Mouse (Mus musculus): ENCODE measurements at regions not wholly inside any gene's neighbourhood (a gene's known extent, or its start where the extent isn't known, plus 50 kb on each side); places are given as distances from the start of the nearest gene placed in this dataset.

DNA sequence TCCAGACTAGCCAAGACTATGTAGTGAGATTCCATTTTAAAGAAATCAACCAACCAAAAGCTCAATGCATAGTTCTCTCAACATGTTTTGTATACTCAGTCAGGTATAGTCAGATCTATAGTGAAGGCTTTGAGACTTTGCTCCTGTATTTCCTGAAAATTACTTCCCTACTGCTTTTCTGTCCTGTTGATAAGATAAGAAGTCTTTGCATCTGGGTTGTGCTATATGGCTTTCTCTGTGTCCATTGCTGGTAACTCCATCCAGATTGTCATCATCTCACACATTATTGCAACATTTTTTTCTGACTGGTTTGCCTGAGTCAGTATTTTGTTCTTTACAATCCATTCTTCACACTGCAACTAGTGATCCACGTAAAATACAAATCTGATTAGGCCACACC lies 74.0 kb downstream of the Agtr2 start:
- Histone ChIP-seq H3K36me3 (ENCODE audit: control insufficient read depth, insufficient read depth, low read length) (no peaks in the 10 kb centered on the region), H3K27ac (replicated peaks in 1 of 2; ENCODE audit: control insufficient read depth in 1 of 2, insufficient read depth in 1 of 2, low read depth in 2 of 2, low read length in 2 of 2) (no peak overlapping the region), H3K9me3 (ENCODE audit: control insufficient read depth, low read length) (no peaks in the 10 kb centered on the region), H3K4me3 (ENCODE audit: control insufficient read depth in 1 of 2, insufficient read depth in 1 of 2, low read depth in 1 of 2, low read length in 2 of 2) (no peak overlapping the region), H3K27me3 (ENCODE audit: control insufficient read depth, insufficient read depth, low read length) (no peaks in the 10 kb centered on the region), H3K4me2 (ENCODE audit: low read length) (no peak overlapping the region), H3K9ac (ENCODE audit: low read length) (no peak overlapping the region), H3K4me1 (ENCODE audit: control insufficient read depth in 2 of 2, insufficient read depth in 2 of 2, low read length in 2 of 2) (no peaks in the 10 kb centered on the region)
- ATAC-seq (ENCODE audit: insufficient number of reproducible peaks, insufficient read depth, low FRiP score, low read depth), result no peak
- 58% methylated on average over 1 of the region's 1 CpGs for WGBS

DNA sequence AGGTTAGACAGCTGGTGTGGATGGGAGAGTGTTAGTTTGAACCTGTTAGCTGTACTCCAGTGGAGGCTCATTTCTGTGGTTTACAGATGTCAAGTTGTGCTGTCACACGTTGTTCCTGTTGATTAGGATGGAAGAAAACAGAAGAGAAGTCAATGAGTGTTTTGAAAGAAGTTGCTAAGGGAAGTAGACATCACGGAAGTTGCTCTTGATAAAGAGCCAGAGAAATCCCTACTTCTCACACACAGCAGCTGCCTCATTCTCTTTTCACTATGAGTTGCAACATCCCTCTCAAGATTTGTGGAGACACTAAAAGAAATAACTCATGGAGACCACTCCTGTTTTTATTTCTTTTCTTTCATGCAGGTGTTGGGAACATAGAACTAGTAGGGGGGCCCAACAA lies 82.3 kb downstream of the Agtr2 start:
- Histone ChIP-seq H3K9me3 (ENCODE audit: control insufficient read depth, low read length) (no peaks in the 10 kb centered on the region), H3K4me3 (ENCODE audit: control insufficient read depth in 1 of 2, insufficient read depth in 1 of 2, low read depth in 1 of 2, low read length in 2 of 2) (no peak overlapping the region), H3K27me3 (ENCODE audit: control insufficient read depth, insufficient read depth, low read length) (no peaks in the 10 kb centered on the region), H3K4me1 (ENCODE audit: control insufficient read depth in 2 of 2, insufficient read depth in 2 of 2, low read length in 2 of 2) (no peaks in the 10 kb centered on the region), H3K36me3 (ENCODE audit: control insufficient read depth, insufficient read depth, low read length) (no peaks in the 10 kb centered on the region), H3K9ac (ENCODE audit: low read length) (no peak overlapping the region), H3K4me2 (ENCODE audit: low read length) (no peak overlapping the region), H3K27ac (replicated peaks in 1 of 2; ENCODE audit: control insufficient read depth in 1 of 2, insufficient read depth in 1 of 2, low read depth in 2 of 2, low read length in 2 of 2) (0 out of 4 replicates have a peak overlapping the region, but pooled peaks of 1 of the 2 experiments have one; percentile 6)
- ATAC-seq (ENCODE audit: insufficient number of reproducible peaks, insufficient read depth, low FRiP score, low read depth), result no peak
- WGBS, result 31% methylated on average over 2 of the region's 2 CpGs

DNA sequence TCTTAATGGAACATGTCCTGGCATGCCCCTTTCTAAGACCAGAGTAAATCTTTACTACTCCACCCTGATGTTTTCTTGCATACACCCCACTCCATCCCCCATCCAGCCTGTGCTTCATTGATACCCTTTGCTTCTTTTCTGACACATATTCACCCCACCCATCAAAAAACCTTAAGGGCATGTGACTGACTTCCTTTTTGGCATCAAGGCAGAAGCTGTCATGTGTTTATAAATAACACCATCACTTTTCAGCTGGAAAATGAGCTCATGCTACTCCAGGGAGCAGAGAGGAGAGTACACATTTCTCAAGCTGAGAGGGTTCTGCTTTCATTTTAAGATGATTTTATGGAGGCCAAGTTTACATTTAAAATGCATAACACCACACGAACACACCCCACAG lies 83.2 kb downstream of the Agtr2 start:
- H3K27ac ChIP-seq (replicated peaks in 1 of 2; ENCODE audit: control insufficient read depth in 1 of 2, insufficient read depth in 1 of 2, low read depth in 2 of 2, low read length in 2 of 2), result 0 out of 4 replicates have a peak overlapping the region, but pooled peaks of 1 of the 2 experiments have one; percentile 6
- no peaks in the 10 kb centered on the region for H3K4me1 ChIP-seq (ENCODE audit: control insufficient read depth in 2 of 2, insufficient read depth in 2 of 2, low read length in 2 of 2)
- H3K9ac ChIP-seq (ENCODE audit: low read length), result no peak overlapping the region
- no peak overlapping the region for H3K4me3 ChIP-seq (ENCODE audit: control insufficient read depth in 1 of 2, insufficient read depth in 1 of 2, low read depth in 1 of 2, low read length in 2 of 2)
- no peaks in the 10 kb centered on the region for H3K36me3 ChIP-seq (ENCODE audit: control insufficient read depth, insufficient read depth, low read length)
- H3K27me3 ChIP-seq (ENCODE audit: control insufficient read depth, insufficient read depth, low read length), result no peaks in the 10 kb centered on the region
- no peak for ATAC-seq (ENCODE audit: insufficient number of reproducible peaks, insufficient read depth, low FRiP score, low read depth)
- no peaks in the 10 kb centered on the region for H3K9me3 ChIP-seq (ENCODE audit: control insufficient read depth, low read length)
- no peak overlapping the region for H3K4me2 ChIP-seq (ENCODE audit: low read length)
- 70% methylated on average over 1 of the region's 1 CpGs for WGBS

DNA sequence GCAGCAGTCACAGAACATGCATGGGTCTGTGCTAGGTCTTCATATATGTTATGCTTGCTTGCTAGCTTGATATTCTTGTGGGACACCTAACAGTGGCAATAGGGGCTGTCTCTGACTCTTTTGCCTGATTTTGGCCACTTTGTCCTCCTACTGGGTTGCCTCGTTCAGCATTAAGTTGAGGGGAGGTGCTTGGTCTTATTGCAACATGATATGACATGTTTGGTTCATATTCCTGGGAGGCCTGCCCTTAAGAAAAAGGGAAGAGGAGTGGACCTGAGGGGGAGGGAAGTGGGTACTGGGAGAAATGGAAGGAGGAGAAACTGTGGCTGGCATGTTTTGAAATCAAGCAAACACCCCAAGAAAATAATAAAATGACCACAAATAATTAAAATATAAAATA lies 83.6 kb downstream of the Agtr2 start:
- WGBS, result 68% methylated on average over 1 of the region's 1 CpGs
- Histone ChIP-seq H3K4me1 (ENCODE audit: control insufficient read depth in 2 of 2, insufficient read depth in 2 of 2, low read length in 2 of 2) (no peaks in the 10 kb centered on the region), H3K36me3 (ENCODE audit: control insufficient read depth, insufficient read depth, low read length) (no peaks in the 10 kb centered on the region), H3K27me3 (ENCODE audit: control insufficient read depth, insufficient read depth, low read length) (no peaks in the 10 kb centered on the region), H3K4me2 (ENCODE audit: low read length) (no peak overlapping the region), H3K9ac (ENCODE audit: low read length) (no peak overlapping the region), H3K4me3 (ENCODE audit: control insufficient read depth in 1 of 2, insufficient read depth in 1 of 2, low read depth in 1 of 2, low read length in 2 of 2) (no peak overlapping the region), H3K27ac (replicated peaks in 1 of 2; ENCODE audit: control insufficient read depth in 1 of 2, insufficient read depth in 1 of 2, low read depth in 2 of 2, low read length in 2 of 2) (no peak overlapping the region), H3K9me3 (ENCODE audit: control insufficient read depth, low read length) (no peaks in the 10 kb centered on the region)
- no peak for ATAC-seq (ENCODE audit: insufficient number of reproducible peaks, insufficient read depth, low FRiP score, low read depth)

DNA sequence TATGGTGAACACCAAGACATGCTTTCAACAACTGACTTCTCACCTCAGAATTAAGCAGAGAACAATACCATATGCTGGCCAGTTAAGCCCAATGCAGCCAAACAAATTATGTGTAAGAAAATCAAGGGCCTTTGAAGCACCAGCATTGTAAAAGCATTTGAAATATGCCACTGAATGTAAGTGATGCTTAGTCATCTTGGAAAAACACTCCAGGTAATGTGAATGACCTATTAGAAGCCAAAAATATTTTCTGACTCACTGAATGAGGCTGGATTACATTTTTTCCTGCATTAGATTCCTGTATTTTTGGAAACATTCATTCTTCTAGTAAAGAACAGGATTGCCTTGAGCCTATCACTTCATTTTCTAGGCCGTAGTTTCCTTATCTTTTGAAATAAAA lies 95.6 kb downstream of the Agtr2 start:
- ATAC-seq (ENCODE audit: insufficient number of reproducible peaks, insufficient read depth, low FRiP score, low read depth), result no peak
- H3K36me3 ChIP-seq (ENCODE audit: control insufficient read depth, insufficient read depth, low read length), result no peaks in the 10 kb centered on the region
- no peaks in the 10 kb centered on the region for H3K27me3 ChIP-seq (ENCODE audit: control insufficient read depth, insufficient read depth, low read length)
- H3K4me1 ChIP-seq (ENCODE audit: control insufficient read depth in 2 of 2, insufficient read depth in 2 of 2, low read length in 2 of 2), result no peaks in the 10 kb centered on the region
- no peak overlapping the region for H3K27ac ChIP-seq (replicated peaks in 1 of 2; ENCODE audit: control insufficient read depth in 1 of 2, insufficient read depth in 1 of 2, low read depth in 2 of 2, low read length in 2 of 2)
- H3K9me3 ChIP-seq (ENCODE audit: control insufficient read depth, low read length), result no peaks in the 10 kb centered on the region
- WGBS, result 64% methylated on average over 1 of the region's 1 CpGs
- H3K4me2 ChIP-seq (ENCODE audit: low read length), result no peak overlapping the region
- H3K9ac ChIP-seq (ENCODE audit: low read length), result no peak overlapping the region
- H3K4me3 ChIP-seq (ENCODE audit: control insufficient read depth in 1 of 2, insufficient read depth in 1 of 2, low read depth in 1 of 2, low read length in 2 of 2), result no peak overlapping the region

DNA sequence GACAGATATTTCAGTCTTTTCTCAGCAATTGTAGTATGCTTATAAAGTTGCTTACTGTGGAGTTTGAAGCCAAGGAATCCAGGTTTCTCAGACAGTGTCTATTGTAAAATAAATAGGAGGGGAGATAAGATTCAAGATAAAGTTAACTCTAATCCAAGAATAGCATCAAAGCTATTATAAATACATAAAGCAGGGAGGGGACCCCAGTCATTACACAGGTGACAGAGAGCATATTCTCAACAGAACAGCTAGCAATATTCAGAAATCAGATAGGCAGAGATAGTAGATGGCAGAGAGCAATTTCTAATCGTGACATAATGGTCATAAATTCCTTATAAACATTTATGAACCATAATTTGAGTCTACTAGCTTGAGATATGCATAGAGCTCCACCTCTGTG lies 101.7 kb downstream of the Agtr2 start:
- Histone ChIP-seq H3K4me2 (ENCODE audit: low read length) (no peak overlapping the region), H3K27me3 (ENCODE audit: control insufficient read depth, insufficient read depth, low read length) (no peaks in the 10 kb centered on the region), H3K36me3 (ENCODE audit: control insufficient read depth, insufficient read depth, low read length) (no peaks in the 10 kb centered on the region), H3K27ac (replicated peaks in 1 of 2; ENCODE audit: control insufficient read depth in 1 of 2, insufficient read depth in 1 of 2, low read depth in 2 of 2, low read length in 2 of 2) (no peak overlapping the region), H3K4me3 (ENCODE audit: control insufficient read depth in 1 of 2, insufficient read depth in 1 of 2, low read depth in 1 of 2, low read length in 2 of 2) (no peak overlapping the region), H3K9me3 (ENCODE audit: control insufficient read depth, low read length) (no peaks in the 10 kb centered on the region), H3K4me1 (ENCODE audit: control insufficient read depth in 2 of 2, insufficient read depth in 2 of 2, low read length in 2 of 2) (no peaks in the 10 kb centered on the region), H3K9ac (ENCODE audit: low read length) (no peak overlapping the region)
- 34% methylated on average over 1 of the region's 1 CpGs for WGBS
- ATAC-seq (ENCODE audit: insufficient number of reproducible peaks, insufficient read depth, low FRiP score, low read depth), result no peak

DNA sequence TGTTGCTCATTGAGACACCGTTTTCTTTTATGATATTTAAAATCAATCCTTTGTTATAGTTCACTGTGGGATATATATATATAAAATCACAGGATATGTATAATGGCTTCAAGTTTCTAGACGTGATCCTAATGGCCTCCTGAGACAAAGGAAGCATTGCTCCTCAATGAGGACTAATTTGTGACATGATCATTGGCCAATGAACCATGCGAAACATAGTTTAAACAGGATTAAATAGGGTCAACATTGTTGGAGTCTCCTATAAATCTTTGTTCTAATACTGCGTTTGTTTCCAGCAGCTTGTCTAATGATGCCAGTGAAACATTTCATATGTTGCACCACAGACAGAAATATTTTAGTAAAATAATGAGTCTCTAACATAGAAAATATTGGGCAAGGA lies 105.5 kb downstream of the Agtr2 start:
- Histone ChIP-seq H3K4me1 (ENCODE audit: control insufficient read depth in 2 of 2, insufficient read depth in 2 of 2, low read length in 2 of 2) (no peaks in the 10 kb centered on the region), H3K27ac (replicated peaks in 1 of 2; ENCODE audit: control insufficient read depth in 1 of 2, insufficient read depth in 1 of 2, low read depth in 2 of 2, low read length in 2 of 2) (no peak overlapping the region), H3K27me3 (ENCODE audit: control insufficient read depth, insufficient read depth, low read length) (no peaks in the 10 kb centered on the region), H3K36me3 (ENCODE audit: control insufficient read depth, insufficient read depth, low read length) (no peaks in the 10 kb centered on the region), H3K4me2 (ENCODE audit: low read length) (no peak overlapping the region), H3K9me3 (ENCODE audit: control insufficient read depth, low read length) (no peaks in the 10 kb centered on the region), H3K9ac (ENCODE audit: low read length) (no peak overlapping the region), H3K4me3 (ENCODE audit: control insufficient read depth in 1 of 2, insufficient read depth in 1 of 2, low read depth in 1 of 2, low read length in 2 of 2) (no peak overlapping the region)
- WGBS, result 77% methylated on average over 4 of the region's 4 CpGs
- ATAC-seq (ENCODE audit: insufficient number of reproducible peaks, insufficient read depth, low FRiP score, low read depth), result no peak
